Mouse (Mus musculus) megakaryocyte, embryonic 14.5 days (primary cell): ENCODE results near the gene Plod1. TPM values are rescaled to one million over a fixed set of nuclear protein-coding genes. Genes with fewer than 3 reads are reported as not detected.

Source experiments
- H3K27me3 ChIP-seq: replicated peaks from 2 replicates; pipeline ENCODE3; 2012; ENCODE audit warnings: inconsistent platforms
- H3K36me3 ChIP-seq: replicated peaks from 2 replicates; pipeline ENCODE3; 2012; ENCODE audit warnings: low read length, inconsistent platforms, mixed read lengths
- H3K4me1 ChIP-seq: 2 replicates; pipeline ENCODE4 v1.6.1; 2012; ENCODE audit warnings: inconsistent platforms
- H3K4me3 ChIP-seq: replicated peaks from 2 replicates; pipeline ENCODE3; 2012; ENCODE audit warnings: moderate library complexity, mild to moderate bottlenecking, inconsistent platforms
- H3K9me3 ChIP-seq: 2 replicates; pipeline ENCODE4 v1.6.1; 2012; ENCODE audit warnings: inconsistent platforms
- FLI1 ChIP-seq: IDR thresholded peaks from 2 replicates; pipeline ENCODE4 v1.6.1; 2012; ENCODE audit warnings: low read length, inconsistent platforms, mixed read lengths
- GATA1 ChIP-seq: IDR thresholded peaks from 3 replicates; pipeline ENCODE4 v1.6.1; 2012; ENCODE audit warnings: mixed read lengths, low read length, inconsistent platforms, borderline replicate concordance
- polyA plus RNA-seq: library from polyadenylated mRNA; stranded (reverse); fragments of >175 nt; gene quantifications from 2 replicates; pipeline ENCODE4 v1.2.3, GENCODE M21; 2012; ENCODE audit warnings: low replicate concordance; ENCODE audit not compliant: insufficient read depth

The Plod1 gene
- polyA plus RNA-seq, 1 experiment: 14.9 TPM

DNA sequence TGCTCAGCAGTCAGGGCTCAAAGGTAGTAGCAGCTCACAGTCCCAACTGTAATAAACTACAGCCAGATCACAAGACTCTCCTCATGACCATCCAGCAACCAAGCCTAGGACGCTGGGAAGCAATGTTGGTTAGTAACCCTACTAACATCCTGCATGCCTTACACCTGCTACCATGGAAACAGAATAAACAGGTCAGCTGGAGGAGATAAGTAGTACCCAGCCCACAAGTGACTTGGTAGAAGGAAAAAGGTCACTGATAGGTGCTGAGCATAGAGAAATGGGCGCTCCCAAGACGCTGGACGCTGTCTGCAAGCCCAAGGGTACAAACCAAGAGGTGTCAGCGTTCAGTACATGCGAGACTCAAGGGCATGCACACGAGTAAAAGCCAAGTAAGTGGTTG is 36.1 kb downstream of the Plod1 start:
- H3K36me3 ChIP-seq: peaks cover 77% of the 10 kb centered on the region
- H3K4me1 ChIP-seq: peaks cover 88% of the 10 kb centered on the region
- H3K27me3 ChIP-seq: no peaks in the 10 kb centered on the region
- TF ChIP-seq FLI1 (no peak), GATA1 (no peak)
- peak overlapping the region; percentile 62 for H3K4me3 ChIP-seq
- no peaks in the 10 kb centered on the region for H3K9me3 ChIP-seq

DNA sequence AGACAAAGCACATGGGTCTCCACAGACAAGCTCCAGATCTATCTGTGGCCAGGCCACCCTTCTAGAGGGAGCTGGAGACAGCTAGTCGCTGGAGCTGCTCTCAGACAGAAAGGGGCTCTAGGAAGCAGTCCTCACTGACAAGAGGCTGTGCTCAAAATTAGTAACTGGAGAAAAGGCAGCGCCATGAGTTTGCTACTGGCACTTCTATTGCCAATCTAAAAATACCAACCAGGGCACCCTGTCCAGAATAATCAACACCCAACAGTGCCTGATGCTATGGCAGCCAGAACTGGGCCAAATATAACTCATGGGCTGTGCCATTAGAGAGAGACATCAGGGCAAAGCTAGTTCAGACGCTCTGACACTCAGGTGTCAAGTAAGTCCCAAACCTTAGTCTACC is 39.2 kb downstream of the Plod1 start:
- Histone ChIP-seq H3K27me3 (no peaks in the 10 kb centered on the region), H3K4me3 (no peak overlapping the region), H3K9me3 (no peaks in the 10 kb centered on the region), H3K4me1 (peaks cover 69% of the 10 kb centered on the region), H3K36me3 (peaks cover 90% of the 10 kb centered on the region)
- TF ChIP-seq GATA1: no peak

DNA sequence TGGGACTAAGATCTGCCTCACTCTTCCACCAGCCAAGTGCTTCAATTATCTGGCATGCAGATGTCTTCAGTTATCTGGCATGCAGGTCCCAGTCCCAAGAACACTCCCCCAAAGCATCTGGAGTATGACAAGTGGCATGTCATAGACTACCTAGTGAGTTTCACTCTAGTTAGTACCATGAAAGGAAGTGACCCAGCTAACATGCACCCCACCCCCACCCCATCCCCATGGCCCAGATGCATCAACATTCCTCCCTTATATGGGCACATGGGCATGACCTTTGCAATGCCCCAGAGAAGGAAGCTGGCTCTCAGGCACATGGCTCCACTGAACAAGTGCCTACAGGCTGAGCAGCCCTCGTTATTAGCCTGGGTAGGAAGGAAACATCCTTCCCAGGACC is 40.2 kb downstream of the Plod1 start:
- no peaks in the 10 kb centered on the region for H3K27me3 ChIP-seq
- no peaks in the 10 kb centered on the region for H3K9me3 ChIP-seq
- peaks cover 59% of the 10 kb centered on the region for H3K4me1 ChIP-seq
- H3K36me3 ChIP-seq: peaks cover 94% of the 10 kb centered on the region
- peak overlapping the region; percentile 31 for H3K4me3 ChIP-seq
- TF ChIP-seq GATA1 (no peak), FLI1 (no peak)

GRCm38 (mm10) chr4:147895815-147896330 is 40.7 kb downstream of the Plod1 start:
- no peak for TF ChIP-seq GATA1
- TF ChIP-seq FLI1: no peak
- Histone ChIP-seq H3K36me3 (peaks cover 96% of the 10 kb centered on the region), H3K27me3 (no peaks in the 10 kb centered on the region), H3K4me3 (peak overlapping the region; percentile 17), H3K4me1 (peaks cover 54% of the 10 kb centered on the region), H3K9me3 (no peaks in the 10 kb centered on the region)

- H3K9me3 ChIP-seq: no peaks in the 10 kb centered on the region
- H3K4me3 ChIP-seq: no peak overlapping the region
- TF ChIP-seq GATA1: no peak
- TF ChIP-seq FLI1: no peak
- no peaks in the 10 kb centered on the region for H3K27me3 ChIP-seq
- peaks cover 91% of the 10 kb centered on the region for H3K36me3 ChIP-seq
- H3K4me1 ChIP-seq: peaks cover 4% of the 10 kb centered on the region; the same call in 1 of the 2 replicates
Measured at GRCm38 (mm10) chr4:147890341-147890740, 46.2 kb downstream of the Plod1 start.

GRCm38 (mm10) chr4:147888237-147888636 is 48.3 kb downstream of the Plod1 start:
- Histone ChIP-seq H3K9me3 (no peaks in the 10 kb centered on the region), H3K4me3 (no peak overlapping the region), H3K36me3 (peaks cover 94% of the 10 kb centered on the region), H3K27me3 (no peaks in the 10 kb centered on the region), H3K4me1 (peaks cover 4% of the 10 kb centered on the region; the same call in 1 of the 2 replicates)
- TF ChIP-seq FLI1: no peak
- TF ChIP-seq GATA1: no peak

- Histone ChIP-seq H3K4me3 (no peak overlapping the region), H3K4me1 (peaks cover 4% of the 10 kb centered on the region; the same call in 1 of the 2 replicates), H3K27me3 (no peaks in the 10 kb centered on the region), H3K36me3 (peaks cover 95% of the 10 kb centered on the region), H3K9me3 (no peaks in the 10 kb centered on the region)
- TF ChIP-seq GATA1 (no peak), FLI1 (no peak)
Measured at GRCm38 (mm10) chr4:147887277-147887676, 49.3 kb downstream of the Plod1 start.

DNA sequence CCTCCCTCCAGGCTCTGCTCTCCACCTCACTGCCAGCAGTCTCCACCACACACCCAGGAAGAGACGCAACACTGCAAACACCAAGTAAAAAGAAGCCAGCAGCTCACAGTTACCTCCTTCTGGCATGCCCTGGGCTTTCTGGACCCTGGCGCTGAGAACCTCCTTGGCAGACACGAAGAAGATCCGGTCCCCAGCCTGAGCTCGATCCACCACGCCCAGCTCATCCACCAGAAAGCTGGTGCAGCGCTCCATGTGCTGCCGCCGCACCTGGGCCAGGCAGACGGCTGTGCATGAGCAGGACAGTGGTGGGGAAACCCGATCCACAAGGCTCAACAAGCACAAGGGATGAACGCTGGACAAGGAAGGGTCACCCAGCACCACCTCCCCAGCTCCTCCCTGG is 50.4 kb downstream of the Plod1 start:
- Histone ChIP-seq H3K36me3 (peaks cover 95% of the 10 kb centered on the region), H3K4me3 (no peak overlapping the region), H3K27me3 (no peaks in the 10 kb centered on the region), H3K4me1 (peaks cover 4% of the 10 kb centered on the region; the same call in 1 of the 2 replicates), H3K9me3 (no peaks in the 10 kb centered on the region)
- TF ChIP-seq FLI1 (no peak), GATA1 (no peak)

- Histone ChIP-seq H3K9me3 (no peaks in the 10 kb centered on the region), H3K4me1 (peaks cover 11% of the 10 kb centered on the region), H3K27me3 (no peaks in the 10 kb centered on the region), H3K36me3 (peaks cover 91% of the 10 kb centered on the region), H3K4me3 (no peak overlapping the region)
- TF ChIP-seq FLI1 (no peak), GATA1 (no peak)
Measured at GRCm38 (mm10) chr4:147884138-147884537, 52.4 kb downstream of the Plod1 start.

- TF ChIP-seq GATA1 (no peak), FLI1 (no peak)
- peaks cover 7% of the 10 kb centered on the region for H3K4me1 ChIP-seq
- H3K4me3 ChIP-seq: no peak overlapping the region
- H3K9me3 ChIP-seq: no peaks in the 10 kb centered on the region
- no peaks in the 10 kb centered on the region for H3K27me3 ChIP-seq
- peaks cover 92% of the 10 kb centered on the region for H3K36me3 ChIP-seq
Measured at GRCm38 (mm10) chr4:147883041-147883440, 53.5 kb downstream of the Plod1 start.

DNA sequence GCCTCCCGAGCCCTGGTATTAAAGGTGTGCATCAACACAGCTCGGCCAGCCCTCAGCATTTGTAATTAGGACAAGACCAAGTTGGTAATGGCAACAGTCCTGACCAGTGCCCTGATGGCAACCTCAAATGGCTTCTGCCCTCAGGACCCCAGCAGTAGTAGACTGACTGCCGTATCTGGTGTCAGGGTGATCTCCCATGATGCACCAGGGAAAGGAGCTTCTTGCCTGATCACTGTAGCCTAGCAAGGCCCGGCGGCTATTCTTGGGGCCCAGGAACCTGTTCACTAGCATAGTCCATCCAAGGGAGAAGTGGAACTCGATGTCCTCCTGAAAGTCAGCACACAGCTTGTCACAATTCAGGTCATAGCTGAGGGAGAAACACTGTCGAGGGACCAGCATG is 54.8 kb downstream of the Plod1 start:
- Histone ChIP-seq H3K4me3 (no peak overlapping the region), H3K27me3 (no peaks in the 10 kb centered on the region), H3K4me1 (peaks cover 15% of the 10 kb centered on the region), H3K9me3 (no peaks in the 10 kb centered on the region), H3K36me3 (peaks cover 89% of the 10 kb centered on the region)
- TF ChIP-seq FLI1 (no peak), GATA1 (no peak)
